Mouse (Mus musculus): ENCODE results near the gene Edaradd. TPM values are rescaled to one million over a fixed set of nuclear protein-coding genes. Genes with fewer than 3 reads are reported as not detected.

Gene Edaradd
- total RNA-seq, 2 experiments from 2014 or later, result 0.17 to 0.18 TPM

GRCm38 (mm10) chr13:12461730-12462119 lies 58.5 kb downstream of the Edaradd start:
- peak in 1 of 2 experiments; percentile 21 for DNase-seq (ENCODE audit: low spot score in 2 of 2)

GRCm38 (mm10) chr13:12460881-12461729 lies 59.1 kb downstream of the Edaradd start:
- DNase-seq (ENCODE audit: low spot score in 2 of 2), result peak; percentile 84 to 86

GRCm38 (mm10) chr13:12460443-12460842 lies 59.8 kb downstream of the Edaradd start:
- peak; percentile 50 to 86 for DNase-seq (ENCODE audit: low spot score in 2 of 2)

- DNase-seq (ENCODE audit: low spot score in 2 of 2), result no peak
Observed at GRCm38 (mm10) chr13:12456711-12457110, 63.5 kb downstream of the Edaradd start.

GRCm38 (mm10) chr13:12454686-12455390 lies 65.4 kb downstream of the Edaradd start:
- no peak for DNase-seq (ENCODE audit: low spot score in 2 of 2)

- no peak for DNase-seq (ENCODE audit: low spot score in 2 of 2)
Observed at GRCm38 (mm10) chr13:12453150-12453549, 67.1 kb downstream of the Edaradd start.

GRCm38 (mm10) chr13:12442008-12442587 lies 78.1 kb downstream of the Edaradd start:
- DNase-seq (ENCODE audit: low spot score in 2 of 2), result peak; percentile 50 to 86

GRCm38 (mm10) chr13:12440813-12441212 lies 79.4 kb downstream of the Edaradd start:
- no peak for DNase-seq (ENCODE audit: low spot score in 2 of 2)

GRCm38 (mm10) chr13:12439586-12439985 lies 80.7 kb downstream of the Edaradd start:
- peak in 1 of 2 experiments; percentile 51 for DNase-seq (ENCODE audit: low spot score in 2 of 2)

- DNase-seq (ENCODE audit: low spot score in 2 of 2), result no peak
Observed at GRCm38 (mm10) chr13:12433843-12434242, 86.4 kb downstream of the Edaradd start.

- no peak for DNase-seq (ENCODE audit: low spot score in 2 of 2)
Observed at GRCm38 (mm10) chr13:12428556-12428955, 91.7 kb downstream of the Edaradd start.

Other genes with a start within 250 kb of the Edaradd start
- gene Actn2, start 179.7 kb downstream of the Edaradd start, total RNA-seq (2021), result 10 to 100 TPM; 17.7 to 20.5 TPM
- 10 to 100 TPM; 31.0 to 35.0 TPM for gene Heatr1, start 125.4 kb downstream of the Edaradd start, total RNA-seq (2021)
- 10 to 100 TPM; 35.0 to 39.4 TPM for gene Lgals8, start 55.5 kb downstream of the Edaradd start, total RNA-seq (2021)
- gene Ero1lb, start 45.4 kb upstream of the Edaradd start, total RNA-seq (2021), result 10 to 100 TPM; 13.8 to 14.6 TPM